Mouse (Mus musculus) skeletal muscle tissue, postnatal 0 days (tissue): ENCODE measurements around the gene Plscr1. TPM values are rescaled to one million over a fixed set of nuclear protein-coding genes. Genes with fewer than 3 reads are reported as not detected.

ENCODE experiments used
- microRNA-seq, 2 experiments: library from miRNA; unstranded; fragments of <30 nt; microRNA quantifications; one replicate each; pipeline ENCODE4; 2016
- polyA plus RNA-seq: library from polyadenylated mRNA; unstranded; fragments of >200 nt; fragmentation: Nextera tagmentation; extraction: Ambion mirVana; gene quantifications from 2 replicates; pipeline ENCODE4 v1.2.1, GENCODE M21; 2015

Plscr1 gene
- 6.1 TPM in 2 replicates for polyA plus RNA-seq

DNA sequence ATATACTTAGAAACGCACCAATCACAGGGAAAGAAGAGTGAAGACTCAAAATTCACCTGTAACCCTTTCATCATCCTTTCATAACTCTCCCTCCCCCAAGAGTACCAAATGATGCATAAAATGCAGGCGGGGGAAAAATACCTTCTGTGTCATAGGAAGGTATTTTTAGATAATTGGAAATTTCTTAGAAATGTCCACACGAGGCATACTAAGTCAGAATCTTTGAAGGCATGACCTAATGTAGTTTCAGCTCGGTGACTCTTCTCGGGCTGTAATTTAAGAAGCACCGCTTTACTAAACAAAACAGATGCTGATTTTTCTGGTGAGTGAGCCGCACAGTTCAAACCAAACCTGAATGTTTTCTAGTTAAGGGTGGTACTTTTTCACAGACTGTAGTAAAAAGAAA is at the start of gene Plscr1:
TSS of gene Plscr1 (plus strand) at position 304 of the 406 bp plus-strand sequence.

DNA sequence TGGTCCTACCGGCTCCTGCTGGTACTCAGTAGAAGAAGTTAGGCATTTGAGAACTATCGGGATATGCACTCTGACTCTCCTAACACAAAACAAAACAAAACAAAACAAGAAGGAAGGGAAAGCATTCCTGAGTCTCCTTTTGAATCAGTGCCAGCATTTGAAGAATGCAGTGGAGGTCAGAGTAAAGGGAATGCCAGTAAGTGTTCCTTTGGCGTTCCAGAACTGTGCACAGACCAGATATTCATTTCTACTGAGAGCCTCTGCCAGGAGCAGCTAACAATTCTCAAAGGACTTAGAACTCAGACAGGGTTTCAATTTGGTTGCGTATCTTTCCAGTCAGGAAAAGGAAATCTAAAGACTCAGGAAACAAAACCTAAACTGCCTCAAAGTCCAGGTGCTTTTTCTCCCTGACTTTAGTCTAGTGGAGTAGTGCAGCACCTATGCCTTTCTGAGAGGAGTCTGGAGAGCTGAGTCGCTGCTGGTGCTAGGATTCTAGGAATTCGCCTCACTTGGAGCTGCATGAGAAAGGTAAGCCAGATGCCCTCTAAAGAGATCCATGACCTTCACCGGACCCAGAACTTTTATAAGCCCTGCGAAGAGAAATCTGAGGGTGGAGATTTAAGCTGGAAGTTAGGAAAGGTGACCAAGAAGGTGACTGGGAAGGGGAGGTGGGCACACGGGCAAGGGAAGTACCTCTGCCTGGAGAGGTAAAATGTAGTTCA is 26.1 kb downstream of the Plscr1 start, which contains the start of gene Plscr2:
TSS of gene Plscr2 (plus strand) at position 117 of the 722 bp plus-strand sequence.

DNA sequence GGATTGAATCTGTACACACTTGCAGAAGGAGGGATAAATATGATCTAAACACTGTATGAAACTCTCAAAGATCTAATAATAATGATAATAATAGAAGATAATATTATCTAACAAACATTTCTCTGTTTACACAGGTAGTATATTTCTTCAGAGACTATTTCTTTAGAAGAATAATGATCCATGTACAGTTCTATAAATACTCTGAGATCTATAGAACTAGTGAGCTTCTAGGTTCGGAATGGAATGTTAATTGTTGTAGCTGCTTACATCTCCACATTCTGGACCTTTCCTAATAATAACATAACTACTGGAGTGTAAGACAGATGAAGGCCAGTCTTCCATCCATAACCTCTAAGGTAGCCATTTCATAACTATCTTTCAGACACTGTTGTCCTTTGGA is 59.5 kb downstream of the Plscr1 start, which contains the start of gene 1700057G04Rik:
TSS of gene 1700057G04Rik (plus strand) at position 301 of the 400 bp plus-strand sequence.

Small RNAs within 50 kb of the gene (microRNA-seq; reads per million reads assigned to microRNA genes)
- 0 reads per million in 2 experiments for gene Mir6386

Other genes starting within 250 kb of the Plscr1 start
- gene Plscr5, start 56.8 kb upstream of the Plscr1 start, polyA plus RNA-seq, result not detected in 2 replicates
- gene Plscr2, start 25.9 kb downstream of the Plscr1 start, polyA plus RNA-seq, result 1.5 and 2.2 TPM in 2 replicates
- gene 1700057G04Rik, start 59.6 kb downstream of the Plscr1 start, polyA plus RNA-seq, result not detected in 2 replicates
- gene Plscr4, start 207.6 kb downstream of the Plscr1 start, polyA plus RNA-seq, result 8.5 and 11.4 TPM in 2 replicates